Mouse (Mus musculus) midbrain, embryonic 10.5 days (tissue): Measurements from ENCODE around the gene Qrich1. TPM values are rescaled to one million over a fixed set of nuclear protein-coding genes. Genes with fewer than 3 reads are reported as not detected.
"Not testable (repeated sequence)": the region's sequence is repeated elsewhere in the genome, so short reads cannot be mapped to it uniquely, and the experiment has no call there.

ENCODE experiments used
- DNase-seq: peaks from one replicate; pipeline ENCODE4 v3.0.0-alpha.2; 2017; ENCODE audit warnings: low spot score
- H3K27ac ChIP-seq: fragments of 300-500 bp; sonication (generic); replicated peaks from 2 replicates; pipeline ENCODE4 v1.5.1; 2016; ENCODE audit warnings: mild to moderate bottlenecking
- H3K27me3 ChIP-seq: fragments of 300-500 bp; sonication (generic); 2 replicates; pipeline ENCODE4 v1.6.1; 2016; ENCODE audit warnings: low read depth, mild to moderate bottlenecking; ENCODE audit not compliant: poor library complexity, severe bottlenecking
- H3K36me3 ChIP-seq: fragments of 300-500 bp; sonication (generic); 2 replicates; pipeline ENCODE4 v1.6.1; 2016; ENCODE audit warnings: mild to moderate bottlenecking, moderate library complexity
- H3K4me1 ChIP-seq: fragments of 300-500 bp; sonication (generic); 2 replicates; pipeline ENCODE4 v1.6.1; 2016
- H3K4me3 ChIP-seq: fragments of 300-500 bp; sonication (generic); 2 replicates; pipeline ENCODE4 v1.5.1; 2016; ENCODE audit warnings: mild to moderate bottlenecking, moderate library complexity
- H3K9me3 ChIP-seq: fragments of 300-500 bp; sonication (generic); replicated peaks from 2 replicates; pipeline ENCODE4 v1.6.1; 2016; ENCODE audit warnings: mild to moderate bottlenecking
- WGBS: fragments of 180-500 bp; shearing (Covaris S2); methylation state at CpG from one replicate; pipeline ENCODE4 v1.1.7; 2016; 5-methylcytosine and 5-hydroxymethylcytosine counted together
- microRNA counts: library from miRNA; unstranded; fragments of <30 nt; microRNA quantifications from one replicate; lab custom pipeline; 2017
- microRNA-seq: library from miRNA; unstranded; fragments of <30 nt; microRNA quantifications from one replicate; pipeline ENCODE4, GENCODE M21; 2017
- polyA plus RNA-seq: library from polyadenylated mRNA; unstranded; fragments of >200 nt; fragmentation: Nextera tagmentation; extraction: Ambion mirVana; gene quantifications from 2 replicates; pipeline ENCODE4 v1.2.1, GENCODE M21; 2016

Gene Qrich1
- polyA plus RNA-seq, 1 experiment from 2014 or later, result 150 TPM

- 90% methylated on average over 4 of the region's 4 CpGs for WGBS
- Histone ChIP-seq H3K27me3 (peaks cover 18% of the 10 kb centered on the region; the same call in 1 of the 2 replicates), H3K4me1 (peaks cover 46% of the 10 kb centered on the region), H3K27ac (no peak overlapping the region), H3K9me3 (no peaks in the 10 kb centered on the region), H3K4me3 (no peak overlapping the region), H3K36me3 (peaks cover 24% of the 10 kb centered on the region; the same call in 1 of the 2 replicates)
- DNase-seq, result no peak
Measured at GRCm38 (mm10) chr9:108591462-108591861, 74.9 kb downstream of the Qrich1 start.

- H3K4me3 ChIP-seq, result no peak overlapping the region
- no peak for DNase-seq
- WGBS, result 86% methylated on average over 3 of the region's 3 CpGs
- H3K36me3 ChIP-seq, result peaks cover 24% of the 10 kb centered on the region; the same call in 1 of the 2 replicates
- H3K27ac ChIP-seq, result no peak overlapping the region
- no peaks in the 10 kb centered on the region for H3K9me3 ChIP-seq
- peaks cover 35% of the 10 kb centered on the region for H3K4me1 ChIP-seq
- peaks cover 17% of the 10 kb centered on the region; the same call in 1 of the 2 replicates for H3K27me3 ChIP-seq
Measured at GRCm38 (mm10) chr9:108594354-108594753, 77.7 kb downstream of the Qrich1 start.

- peak within 1 kb of the TSS; percentile 86 for H3K27ac ChIP-seq
- 0 out of 2 replicates have a peak, but pooled peaks cover 5% of the 10 kb centered on the region for H3K27me3 ChIP-seq
- 1% methylated on average over 68 of the region's 69 CpGs for WGBS
- H3K4me1 ChIP-seq, result peaks cover 28% of the 10 kb centered on the region
- peaks cover 18% of the 10 kb centered on the region for H3K36me3 ChIP-seq
- H3K9me3 ChIP-seq, result no peaks in the 10 kb centered on the region
- peak within 1 kb of the TSS; percentile 71 for H3K4me3 ChIP-seq
- DNase-seq, result peak; percentile 74
Measured at GRCm38 (mm10) chr9:108596998-108597764, 80.6 kb downstream of the Qrich1 start, which contains the start of gene P4htm. TSS of gene P4htm (minus strand) at chr9:108597667.

GRCm38 (mm10) chr9:108599021-108599566, 82.5 kb downstream of the Qrich1 start:
- H3K4me1 ChIP-seq, result peaks cover 25% of the 10 kb centered on the region
- H3K9me3 ChIP-seq, result no peaks in the 10 kb centered on the region
- H3K27ac ChIP-seq, result no peak overlapping the region
- 0 out of 2 replicates have a peak, but pooled peaks cover 5% of the 10 kb centered on the region for H3K27me3 ChIP-seq
- peaks cover 27% of the 10 kb centered on the region for H3K36me3 ChIP-seq
- 73% methylated on average over 4 of the region's 4 CpGs for WGBS
- DNase-seq, result no peak
- H3K4me3 ChIP-seq, result no peak overlapping the region

- no peak for DNase-seq
Measured at GRCm38 (mm10) chr9:108600011-108600410, 83.4 kb downstream of the Qrich1 start.

GRCm38 (mm10) chr9:108601986-108602385, 85.4 kb downstream of the Qrich1 start:
- peaks cover 56% of the 10 kb centered on the region for H3K36me3 ChIP-seq

More at GRCm38 (mm10) chr9:108600011-108600410, 83.4 kb downstream of the Qrich1 start:
- peaks cover 36% of the 10 kb centered on the region for H3K36me3 ChIP-seq
- H3K9me3 ChIP-seq, result no peaks in the 10 kb centered on the region
- H3K4me3 ChIP-seq, result no peak overlapping the region
- peaks cover 25% of the 10 kb centered on the region for H3K4me1 ChIP-seq
- 61% methylated on average over 2 of the region's 2 CpGs for WGBS
- H3K27me3 ChIP-seq, result 0 out of 2 replicates have a peak, but pooled peaks cover 5% of the 10 kb centered on the region
- no peak overlapping the region for H3K27ac ChIP-seq

GRCm38 (mm10) chr9:108607929-108608328, 91.3 kb downstream of the Qrich1 start:
- H3K27ac ChIP-seq, H3K9me3 ChIP-seq, H3K4me1 ChIP-seq, DNase-seq, H3K4me3 ChIP-seq, H3K27me3 ChIP-seq: not testable (repeated sequence)
- peaks cover 100% of the 10 kb centered on the region for H3K36me3 ChIP-seq
- 96% methylated on average over 5 of the region's 5 CpGs for WGBS

More at GRCm38 (mm10) chr9:108601986-108602385, 85.4 kb downstream of the Qrich1 start:
- Histone ChIP-seq H3K4me1 (peaks cover 12% of the 10 kb centered on the region), H3K4me3 (no peak overlapping the region), H3K27me3 (no peaks in the 10 kb centered on the region), H3K27ac (no peak overlapping the region), H3K9me3 (no peaks in the 10 kb centered on the region)
- 85% methylated on average over 4 of the region's 4 CpGs for WGBS
- no peak for DNase-seq

- Histone ChIP-seq H3K4me3 (no peak overlapping the region), H3K9me3 (no peaks in the 10 kb centered on the region), H3K4me1 (no peaks in the 10 kb centered on the region), H3K27me3 (no peaks in the 10 kb centered on the region), H3K36me3 (peaks cover 100% of the 10 kb centered on the region), H3K27ac (no peak overlapping the region)
- DNase-seq, result no peak
- 92% methylated on average over 4 of the region's 4 CpGs for WGBS
Measured at GRCm38 (mm10) chr9:108608889-108609288, 92.3 kb downstream of the Qrich1 start.

MicroRNA genes within 50 kb of the gene (microRNA counts, 519-probe panel; counts per million panel counts)
- microRNA mmu-miR-191 (lab: Ali Mortazavi, UCI) (6,351 counts per million, percentile 58 among the panel's probes with 10 or more counts), microRNA mmu-miR-425 (lab: Ali Mortazavi, UCI) (5,065 counts per million, percentile 32 among the panel's probes with 10 or more counts)

Small RNA genes lying within 50 kb of the gene (microRNA-seq; reads per million reads assigned to microRNA genes)
- gene Gm24083, result not detected
- gene Mir191, result not detected
- gene Mir425, result 2,182 reads per million, percentile 83 among the genes with 10 or more reads in this experiment

Other genes with a start within 250 kb of the Qrich1 start
- gene Nicn1, start 226.4 kb upstream of the Qrich1 start, polyA plus RNA-seq, result 44.4 and 57.3 TPM in 2 replicates
- 37.9 and 39.2 TPM in 2 replicates for gene Amt, start 220.0 kb upstream of the Qrich1 start, polyA plus RNA-seq
- 272 and 276 TPM in 2 replicates for gene Rhoa, start 210.7 kb upstream of the Qrich1 start, polyA plus RNA-seq
- 17.8 and 26.2 TPM in 2 replicates for gene Tcta, start 210.6 kb upstream of the Qrich1 start, polyA plus RNA-seq
- gene Gpx1, start 177.9 kb upstream of the Qrich1 start, polyA plus RNA-seq, result 767 and 792 TPM in 2 replicates
- 119 and 140 TPM in 2 replicates for gene Usp4, start 169.0 kb upstream of the Qrich1 start, polyA plus RNA-seq
- 1.1 and 1.2 TPM in 2 replicates for gene 1700102P08Rik, start 124.0 kb upstream of the Qrich1 start, polyA plus RNA-seq
- 0.81 and 1.1 TPM in 2 replicates for gene Ccdc36, start 88.3 kb upstream of the Qrich1 start, polyA plus RNA-seq
- not detected in 2 replicates for gene BC048562, start 80.3 kb upstream of the Qrich1 start, polyA plus RNA-seq
- 58.2 and 59.4 TPM in 2 replicates for gene Ccdc71, start 56.3 kb upstream of the Qrich1 start, polyA plus RNA-seq
- 43.1 and 52.1 TPM in 2 replicates for gene Klhdc8b, start 55.2 kb upstream of the Qrich1 start, polyA plus RNA-seq
- 42.7 and 46.2 TPM in 2 replicates for gene Lamb2, start 37.1 kb upstream of the Qrich1 start, polyA plus RNA-seq
- 79.4 and 91.6 TPM in 2 replicates for gene Usp19, start 26.2 kb upstream of the Qrich1 start, polyA plus RNA-seq
- gene Qars, start 9.1 kb upstream of the Qrich1 start, polyA plus RNA-seq, result 112 and 115 TPM in 2 replicates
- 202 and 239 TPM in 2 replicates for gene Impdh2, start 43.5 kb downstream of the Qrich1 start, polyA plus RNA-seq
- gene Ndufaf3, start 50.6 kb downstream of the Qrich1 start, polyA plus RNA-seq, result 47.0 and 50.0 TPM in 2 replicates
- gene Dalrd3, start 53.1 kb downstream of the Qrich1 start, polyA plus RNA-seq, result 196 and 221 TPM in 2 replicates
- 195 and 250 TPM in 2 replicates for gene Wdr6, start 61.9 kb downstream of the Qrich1 start, polyA plus RNA-seq
- 13.8 and 14.7 TPM in 2 replicates for gene P4htm, start 80.9 kb downstream of the Qrich1 start, polyA plus RNA-seq
- 66.8 and 72.6 TPM in 2 replicates for gene Arih2, start 132.6 kb downstream of the Qrich1 start, polyA plus RNA-seq
- 34.5 and 36.2 TPM in 2 replicates for gene Slc25a20, start 145.3 kb downstream of the Qrich1 start, polyA plus RNA-seq
- 34.6 and 40.8 TPM in 2 replicates for gene Prkar2a, start 172.5 kb downstream of the Qrich1 start, polyA plus RNA-seq